Mouse (Mus musculus) liver (tissue): ENCODE measurements at regions not wholly inside any gene's neighbourhood (a gene's known extent, or its start where the extent isn't known, plus 50 kb on each side); places are given as distances from the start of the nearest gene placed in this dataset.

Experiments
- DNase-seq: peaks from one replicate; pipeline ENCODE4 v3.0.0-alpha.2; 2020; ENCODE audit warnings: mixed read lengths

DNA sequence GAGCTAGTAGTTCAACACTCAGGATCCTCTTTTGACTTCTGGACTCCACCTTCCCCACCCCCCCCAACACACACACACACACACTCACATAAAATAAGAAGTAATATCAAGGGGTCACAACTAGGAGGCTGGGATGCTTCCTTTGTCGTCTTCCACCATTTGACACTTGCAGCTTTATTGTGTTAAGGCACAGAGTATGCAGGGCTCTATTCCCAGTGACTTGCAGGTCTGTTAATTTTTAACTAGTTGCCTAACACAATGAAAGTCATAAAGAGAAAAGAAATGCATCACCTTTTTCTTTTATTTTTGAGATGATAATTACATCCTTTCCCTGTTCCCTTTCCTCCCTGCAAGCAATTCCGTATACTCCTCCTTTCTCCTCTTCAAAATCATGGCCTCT is 66.9 kb upstream of the Adgra3 start:
- DNase-seq, result peak; percentile 44

DNA sequence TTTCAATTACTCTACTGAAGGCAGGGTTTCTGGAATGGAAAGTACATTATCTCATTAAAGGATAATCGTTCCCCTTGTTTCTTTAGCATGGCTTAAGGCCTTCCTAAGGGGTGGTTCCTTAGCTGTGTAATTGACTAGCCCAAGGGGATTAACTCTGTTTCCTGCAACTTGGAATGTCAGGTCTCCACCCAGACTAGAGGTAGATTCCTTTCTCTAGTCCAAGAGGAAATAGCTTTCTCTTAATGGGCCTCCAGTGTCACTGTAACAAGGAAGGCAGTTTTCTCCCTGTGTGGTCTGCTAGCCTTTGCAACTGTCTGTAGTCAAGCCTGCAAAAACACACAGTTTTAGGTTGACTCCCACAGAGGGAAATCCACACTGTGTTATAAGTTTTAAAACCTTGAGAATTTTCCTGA is 64.0 kb upstream of the Adgra3 start:
- DNase-seq, result no peak

DNA sequence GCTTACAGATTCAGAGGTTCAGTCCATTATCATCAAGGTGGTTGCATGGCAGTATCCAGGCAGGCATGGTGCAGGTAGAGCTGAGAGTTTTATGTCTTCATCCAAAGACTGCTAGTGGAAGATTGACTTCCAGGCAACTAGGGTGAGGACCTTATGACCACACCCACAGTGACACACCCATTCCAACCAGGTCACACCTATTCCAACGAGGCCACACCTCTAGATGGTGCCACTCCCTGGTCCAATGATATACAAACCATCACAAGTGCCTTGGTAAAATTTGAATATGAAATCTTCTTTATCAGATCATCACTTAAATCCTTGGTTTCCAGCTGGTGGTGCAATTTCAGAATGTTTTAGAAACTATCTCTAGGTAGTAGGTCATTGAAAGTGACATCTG is 61.1 kb upstream of the Adgra3 start:
- DNase-seq, result peak; percentile 66
